Mouse (Mus musculus) thymus, adult 2 months (tissue): ENCODE measurements around the gene Gabpb2. TPM values are rescaled to one million over a fixed set of nuclear protein-coding genes. Genes with fewer than 3 reads are reported as not detected.
"Not testable (repeated sequence)": the region's sequence is repeated elsewhere in the genome, so short reads cannot be mapped to it uniquely, and the experiment has no call there.

Source experiments
- DNase-seq: peaks from one replicate; pipeline ENCODE4 v3.0.0; 2021
- H3K27ac ChIP-seq: fragments of 200-500 bp; 2 replicates; pipeline ENCODE4 v1.5.1; 2012; ENCODE audit warnings: low read length, control low read depth; ENCODE audit not compliant: control insufficient read depth, insufficient read depth
- H3K27me3 ChIP-seq: fragments of 200-500 bp; 2 replicates; pipeline ENCODE4 v1.6.1; 2012; ENCODE audit warnings: mild to moderate bottlenecking, low read length, moderate library complexity, mixed read lengths; ENCODE audit not compliant: control insufficient read depth, insufficient read depth
- H3K36me3 ChIP-seq: fragments of 200-500 bp; 2 replicates; pipeline ENCODE4 v1.6.1; 2012; ENCODE audit warnings: mild to moderate bottlenecking, low read length, moderate library complexity; ENCODE audit not compliant: control insufficient read depth, insufficient read depth
- H3K4me1 ChIP-seq: fragments of 200-500 bp; replicated peaks from 2 replicates; pipeline ENCODE4 v1.6.1; 2012; ENCODE audit warnings: low read length; ENCODE audit not compliant: control insufficient read depth, insufficient read depth
- H3K4me3 ChIP-seq: fragments of 200-500 bp; 2 replicates; pipeline ENCODE4 v1.5.1; 2012; ENCODE audit warnings: mild to moderate bottlenecking, low read length, control low read depth, moderate library complexity; ENCODE audit not compliant: control insufficient read depth, insufficient read depth
- CTCF ChIP-seq: fragments of 200-500 bp; IDR thresholded peaks from 2 replicates; pipeline ENCODE4 v1.5.1; 2012; ENCODE audit warnings: mild to moderate bottlenecking, control low read depth, low read length, moderate library complexity, borderline replicate concordance; ENCODE audit not compliant: control insufficient read depth, poor library complexity, insufficient read depth; ENCODE audit errors: extremely low read depth
- POLR2A ChIP-seq: fragments of 200-500 bp; IDR thresholded peaks from 2 replicates; pipeline ENCODE4 v1.6.1; 2012; ENCODE audit warnings: mild to moderate bottlenecking, low read length, control low read depth, moderate library complexity; ENCODE audit not compliant: control insufficient read depth, poor library complexity, insufficient read depth; ENCODE audit errors: extremely low read depth
- WGBS: fragments of 180-500 bp; shearing (Covaris S2); methylation state at CpG from one replicate; pipeline ENCODE4 v1.1.7; 2018; 5-methylcytosine and 5-hydroxymethylcytosine counted together
- polyA plus RNA-seq: library from polyadenylated mRNA; depleted of rRNA; stranded (reverse); fragments of >200 nt; gene quantifications from 2 replicates; pipeline ENCODE4 v1.2.3, GENCODE M21; 2012

Gabpb2 gene
- polyA plus RNA-seq, 1 experiment = 41.7 TPM

- peaks cover 8% of the 10 kb centered on the region for H3K4me1 ChIP-seq
- TF ChIP-seq POLR2A (no peak), CTCF (no peak)
- WGBS = 100% methylated on average over 1 of the region's 1 CpGs
Observed at GRCm38 (mm10) chr3:95213609-95213975, 4.1 kb downstream of the Gabpb2 start.

GRCm38 (mm10) chr3:95212889-95213608 lies 4.7 kb downstream of the Gabpb2 start:
- WGBS = 93% methylated on average over 9 of the region's 10 CpGs
- peaks cover 10% of the 10 kb centered on the region; the same call in 1 of the 2 replicates for H3K36me3 ChIP-seq

More at GRCm38 (mm10) chr3:95213609-95213975, 4.1 kb downstream of the Gabpb2 start:
- DNase-seq = no peak
- H3K4me3 ChIP-seq = no peak overlapping the region
- H3K27ac ChIP-seq = no peak overlapping the region
- no peaks in the 10 kb centered on the region for H3K27me3 ChIP-seq
- H3K36me3 ChIP-seq = peaks cover 8% of the 10 kb centered on the region; the same call in 1 of the 2 replicates

GRCm38 (mm10) chr3:95210585-95210984 lies 7.1 kb downstream of the Gabpb2 start:
- TF ChIP-seq CTCF (no peak), POLR2A (no peak)
- no peaks in the 10 kb centered on the region for H3K27me3 ChIP-seq
- no peak overlapping the region for H3K27ac ChIP-seq
- WGBS = 0% methylated on average over 2 of the region's 2 CpGs
- peak; percentile 53 for DNase-seq
- peaks cover 26% of the 10 kb centered on the region for H3K36me3 ChIP-seq
- H3K4me3 ChIP-seq = no peak overlapping the region
- H3K4me1 ChIP-seq = peaks cover 8% of the 10 kb centered on the region

More at GRCm38 (mm10) chr3:95212889-95213608, 4.7 kb downstream of the Gabpb2 start:
- H3K4me1 ChIP-seq, DNase-seq, H3K27ac ChIP-seq, H3K4me3 ChIP-seq, H3K27me3 ChIP-seq: not testable (repeated sequence)

- no peak for TF ChIP-seq POLR2A
- no peak for TF ChIP-seq CTCF
- WGBS = 94% methylated on average over 4 of the region's 4 CpGs
- no peak overlapping the region for H3K27ac ChIP-seq
Observed at GRCm38 (mm10) chr3:95208286-95208685, 9.4 kb downstream of the Gabpb2 start.

GRCm38 (mm10) chr3:95203880-95204279 lies 13.8 kb downstream of the Gabpb2 start:
- Histone ChIP-seq H3K27me3 (no peaks in the 10 kb centered on the region), H3K4me1 (no peaks in the 10 kb centered on the region), H3K4me3 (no peak overlapping the region), H3K36me3 (peaks cover 85% of the 10 kb centered on the region), H3K27ac (no peak overlapping the region)
- 98% methylated on average over 6 of the region's 6 CpGs for WGBS
- no peak for DNase-seq
- TF ChIP-seq CTCF = no peak
- TF ChIP-seq POLR2A = no peak

More at GRCm38 (mm10) chr3:95208286-95208685, 9.4 kb downstream of the Gabpb2 start:
- H3K4me1 ChIP-seq = peaks cover 8% of the 10 kb centered on the region
- no peaks in the 10 kb centered on the region for H3K27me3 ChIP-seq
- peaks cover 44% of the 10 kb centered on the region for H3K36me3 ChIP-seq
- H3K4me3 ChIP-seq = no peak overlapping the region
- no peak for DNase-seq

- 91% methylated on average over 2 of the region's 2 CpGs for WGBS
- no peak overlapping the region for H3K4me3 ChIP-seq
- TF ChIP-seq POLR2A = no peak
- TF ChIP-seq CTCF = no peak
- no peaks in the 10 kb centered on the region for H3K4me1 ChIP-seq
- peaks cover 94% of the 10 kb centered on the region for H3K36me3 ChIP-seq
- H3K27ac ChIP-seq = no peak overlapping the region
- DNase-seq = no peak
- H3K27me3 ChIP-seq = no peaks in the 10 kb centered on the region
Observed at GRCm38 (mm10) chr3:95200562-95200961, 17.2 kb downstream of the Gabpb2 start.

- TF ChIP-seq POLR2A = no peak
- no peak for TF ChIP-seq CTCF
- WGBS = 89% methylated on average over 7 of the region's 7 CpGs
- no peak for DNase-seq
- no peak overlapping the region for H3K27ac ChIP-seq
- peaks cover 94% of the 10 kb centered on the region for H3K36me3 ChIP-seq
- H3K27me3 ChIP-seq = no peaks in the 10 kb centered on the region
- no peak overlapping the region for H3K4me3 ChIP-seq
- no peaks in the 10 kb centered on the region for H3K4me1 ChIP-seq
Observed at GRCm38 (mm10) chr3:95200132-95200531, 17.6 kb downstream of the Gabpb2 start.
